Mouse (Mus musculus): ENCODE measurements around the gene Gpr82.

Gpr82 gene

GRCm38 (mm10) chrX:13691865-13692264 is 30.7 kb downstream of the Gpr82 start:
- DNase-seq (ENCODE audit: low spot score in 2 of 2) = no peak

DNA sequence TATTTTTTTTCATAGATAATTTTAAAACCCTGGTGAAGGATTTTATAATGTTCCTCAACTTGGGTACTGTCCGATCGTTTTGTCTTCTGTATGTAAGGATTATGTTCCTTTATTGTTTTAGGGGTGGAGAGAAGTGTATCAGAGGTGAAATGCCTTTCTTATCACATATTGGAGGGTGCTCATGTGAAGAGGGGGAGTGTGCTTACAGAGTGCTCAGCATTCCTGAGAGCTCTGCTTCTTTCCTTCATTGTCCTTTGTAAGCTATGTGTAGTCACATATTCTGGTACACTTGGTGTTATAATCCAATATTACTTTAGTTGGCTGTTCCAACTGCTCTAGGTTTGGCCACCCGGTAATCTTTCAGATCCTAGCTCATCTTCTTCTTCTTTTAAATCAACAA is 39.5 kb downstream of the Gpr82 start:
- DNase-seq (ENCODE audit: low spot score in 2 of 2) = no peak

DNA sequence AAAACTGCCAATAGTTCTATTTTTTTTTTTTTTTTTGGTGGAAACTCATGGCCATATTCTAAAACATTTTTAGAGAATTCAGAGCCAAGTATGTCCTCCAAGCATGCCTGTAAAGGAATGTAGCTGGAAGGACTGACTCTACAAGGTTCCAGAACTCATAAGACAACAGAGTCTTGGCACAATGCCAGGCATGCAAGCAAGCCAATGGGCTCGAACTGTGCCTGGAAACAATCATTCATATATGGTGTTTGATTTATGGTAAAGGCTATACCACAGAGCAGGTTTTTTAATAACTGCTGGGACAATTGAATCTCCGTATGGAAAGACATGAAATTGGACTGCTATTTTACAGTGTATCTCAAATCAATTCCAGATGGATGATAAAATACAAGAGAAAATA is 43.9 kb downstream of the Gpr82 start:
- DNase-seq (ENCODE audit: low spot score in 2 of 2) = no peak

- DNase-seq (ENCODE audit: low spot score in 2 of 2) = no peak
Measured at GRCm38 (mm10) chrX:13710174-13710573, 49.0 kb downstream of the Gpr82 start.
